Mouse (Mus musculus): ENCODE measurements around the gene Zbtb16.

The Zbtb16 gene

GRCm38 (mm10) chr9:48606171-48606570 is 229.9 kb downstream of the Zbtb16 start:
- DNase-seq (ENCODE audit: low read depth, low spot score) = no peak

GRCm38 (mm10) chr9:48605697-48606096 is 230.3 kb downstream of the Zbtb16 start:
- DNase-seq (ENCODE audit: low read depth, low spot score) = peak; percentile 57

GRCm38 (mm10) chr9:48604939-48605598 is 231.0 kb downstream of the Zbtb16 start, which contains the start of gene Nnmt:
TSS of gene Nnmt (minus strand) at chr9:48605153.
- DNase-seq (ENCODE audit: low read depth, low spot score) = no peak

Data from ES-CJ7 (cell line).